ENCODE assay signal across 8 mouse cellular contexts in the genomic region with DNA sequence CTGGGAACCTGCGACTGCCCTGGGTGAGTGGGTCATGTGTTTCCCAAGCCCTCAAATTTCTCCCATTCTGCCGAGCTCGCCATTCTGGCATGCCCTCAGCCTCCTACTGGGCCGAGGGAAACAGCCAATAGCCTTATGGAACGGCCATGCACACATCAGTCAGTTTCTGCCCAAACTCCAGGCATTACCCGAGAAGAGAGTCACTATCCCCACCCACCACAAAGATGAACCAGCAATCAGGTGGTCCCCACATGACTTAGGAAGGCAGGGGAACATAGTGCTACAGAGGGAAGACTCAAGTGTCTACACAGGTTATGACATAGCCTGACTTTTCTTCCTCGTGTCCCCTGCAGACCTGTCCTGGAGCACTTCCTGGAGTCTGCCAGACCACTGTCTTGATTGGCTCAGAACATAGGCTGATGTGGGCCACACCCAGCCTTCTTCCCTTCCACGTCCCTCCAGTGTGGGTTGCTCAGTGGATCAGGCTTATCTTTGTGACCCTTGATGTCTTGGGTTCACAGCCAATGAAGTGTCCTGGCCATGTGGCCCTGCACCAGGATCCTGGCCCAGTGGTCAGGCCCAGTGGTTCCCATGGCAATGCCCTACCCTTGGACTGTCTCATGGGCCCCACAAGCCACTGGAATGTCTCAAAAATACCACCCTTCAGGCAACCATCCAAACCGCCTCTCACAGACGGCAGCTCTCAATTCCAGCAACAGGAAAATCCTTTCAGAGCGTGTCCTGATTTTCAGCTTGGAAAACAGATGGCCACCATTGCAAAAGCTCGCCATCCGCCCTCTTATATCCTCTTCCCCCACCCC. TPM values are rescaled to one million over a fixed set of nuclear protein-coding genes. Genes with fewer than 3 reads are reported as not detected.
DNase-seq lines count a peak whose midpoint lies in the region; ATAC-seq and TF ChIP-seq lines count a peak whose summit lies in the region.

No protein-coding gene starts in this region.

- no peak for TF ChIP-seq POLR2A in kidney, adult 2 months (IDR thresholded peaks at IDR 0.05; ENCODE audit: low read depth, low read length)
- TF ChIP-seq POLR2A in bone marrow macrophage, adult 2 months (IDR thresholded peaks at IDR 0.05; ENCODE audit: borderline replicate concordance, low read depth, low read length) = no peak

- ATAC-seq in monocyte, adult 5-6 weeks (replicated peaks; ENCODE audit: insufficient number of reproducible peaks, low FRiP score, low TSS enrichment, poor library complexity, severe bottlenecking) = no peak

- DNase-seq in kidney, adult 2 months = peak; percentile 67
- no peak for DNase-seq in kidney, postnatal 4 days
- DNase-seq in heart, adult 9 months (ENCODE audit: low spot score in 2 of 2) = peak; percentile 55 to 65
- DNase-seq in kidney, postnatal 14 days = peak; percentile 55
- peak; percentile 63 for DNase-seq in lung, postnatal 36 days
- DNase-seq in natural killer cell, adult 2 months (ENCODE audit: low spot score in 2 of 2) = no peak

- H3K4me3 ChIP-seq in kidney, adult 2 months (ENCODE audit: insufficient read depth, low read depth, low read length) = no peak overlapping the region
- no peak overlapping the region for H3K4me3 ChIP-seq in bone marrow macrophage, adult 2 months (ENCODE audit: insufficient read depth, low read length)

- WGBS in kidney, adult 2 months = 60% methylated on average over 13 of the region's 13 CpGs

- no peaks in the 10 kb centered on the region for H3K27me3 ChIP-seq in kidney, adult 2 months (replicated peaks; ENCODE audit: control insufficient read depth, insufficient read depth, low read length)

- peaks cover 41% of the 10 kb centered on the region for H3K4me1 ChIP-seq in kidney, adult 2 months (ENCODE audit: control insufficient read depth, insufficient read depth, low read length)
- H3K4me1 ChIP-seq in bone marrow macrophage, adult 2 months (ENCODE audit: control insufficient read depth, insufficient read depth, low read length) = peaks cover 37% of the 10 kb centered on the region

- H3K27ac ChIP-seq in kidney, adult 2 months (ENCODE audit: insufficient read depth, low read depth, low read length) = peak overlapping the region; percentile 58
- H3K27ac ChIP-seq in bone marrow macrophage, adult 2 months (ENCODE audit: insufficient read depth, low read depth, low read length) = 0 out of 2 replicates have a peak overlapping the region, but pooled peaks have one; percentile 7

- no peaks in the 10 kb centered on the region for H3K36me3 ChIP-seq in kidney, adult 2 months (ENCODE audit: control insufficient read depth, insufficient read depth, low read length)

- TF ChIP-seq CTCF in kidney, adult 2 months (conservative IDR thresholded peaks at IDR 0.05; ENCODE audit: insufficient read depth, insufficient read length, low read depth, low read length) = no peak
- no peak for TF ChIP-seq CTCF in bone marrow macrophage, adult 2 months (IDR thresholded peaks at IDR 0.05; ENCODE audit: low read depth, low read length)

RNA-seq across cellular contexts. Expression of a gene that starts 58.0 kb away (rescaled TPM):
- polyA plus RNA-seq in kidney, adult 2 months (2012; rRNA removed) = 22.0 and 27.8 TPM in 2 replicates
- polyA plus RNA-seq in bone marrow macrophage, adult 2 months (2012; ENCODE audit: insufficient read depth, insufficient read length, missing spikeins) = 11.4 and 12.0 TPM in 2 replicates
- total RNA-seq in monocyte, adult 5-6 weeks (2017) = 15.1 to 32.7 TPM (median 18.2 TPM) in 3 replicates

Comparison
In these comparisons a context has a peak if more than half of its experiments do, and no peak if none do; other contexts are left out.
1. DNase-seq: peak in kidney, adult 2 months (single experiment), heart, adult 9 months (2 of 2), kidney, postnatal 14 days (single experiment) and lung, postnatal 36 days (single experiment); none in kidney, postnatal 4 days (0 of 2) and natural killer cell, adult 2 months (0 of 2).